Mouse (Mus musculus): ENCODE measurements around the gene Agmat.
"Not testable (repeated sequence)": the region's sequence is repeated elsewhere in the genome, so short reads cannot be mapped to it uniquely, and the experiment has no call there.

The Agmat gene

GRCm38 (mm10) chr4:141736856-141737255 lies 9.6 kb upstream of the Agmat start:
- no peak for DNase-seq

GRCm38 (mm10) chr4:141738015-141738414 lies 8.5 kb upstream of the Agmat start:
- no peak for DNase-seq

GRCm38 (mm10) chr4:141741856-141742255 lies 4.6 kb upstream of the Agmat start:
- peak; percentile 81 to 95 for DNase-seq

- peak in 1 of 2 experiments; percentile 25 for DNase-seq
These were observed 4.1 kb upstream of the Agmat start for GRCm38 (mm10) chr4:141742381-141742780.

GRCm38 (mm10) chr4:141749557-141749956 lies 3.1 kb downstream of the Agmat start:
- DNase-seq, result no peak

- no peak for DNase-seq
These were observed 4.4 kb downstream of the Agmat start for GRCm38 (mm10) chr4:141750826-141751225.

GRCm38 (mm10) chr4:141751419-141752075 lies 5.1 kb downstream of the Agmat start:
- no peak for DNase-seq

GRCm38 (mm10) chr4:141752076-141752421 lies 5.6 kb downstream of the Agmat start:
- no peak for DNase-seq

GRCm38 (mm10) chr4:141755375-141755930 lies 9.0 kb downstream of the Agmat start:
- peak in 1 of 2 experiments; percentile 23 for DNase-seq

GRCm38 (mm10) chr4:141757124-141757523 lies 10.7 kb downstream of the Agmat start:
- no peak for DNase-seq

- DNase-seq, result no peak
These were observed 12.5 kb downstream of the Agmat start for GRCm38 (mm10) chr4:141758874-141759542.

GRCm38 (mm10) chr4:141760942-141761341 lies 14.5 kb downstream of the Agmat start:
- peak in 1 of 2 experiments; percentile 46 for DNase-seq

GRCm38 (mm10) chr4:141762102-141762598 lies 15.7 kb downstream of the Agmat start:
- DNase-seq, result peak in 1 of 2 experiments; percentile 33

- DNase-seq, result no peak
These were observed 17.0 kb downstream of the Agmat start for GRCm38 (mm10) chr4:141763476-141763875.

- DNase-seq, result no peak
These were observed 18.5 kb downstream of the Agmat start for GRCm38 (mm10) chr4:141765008-141765407.

GRCm38 (mm10) chr4:141766316-141766667 lies 19.8 kb downstream of the Agmat start:
- DNase-seq, result no peak

- peak in 1 of 2 experiments; percentile 47 for DNase-seq
These were observed 20.3 kb downstream of the Agmat start for GRCm38 (mm10) chr4:141766668-141767352.

GRCm38 (mm10) chr4:141767353-141768036 lies 21.0 kb downstream of the Agmat start:
- DNase-seq, result no peak

GRCm38 (mm10) chr4:141769501-141770160 lies 23.2 kb downstream of the Agmat start:
- DNase-seq, result no peak

GRCm38 (mm10) chr4:141771823-141772222 lies 25.4 kb downstream of the Agmat start:
- DNase-seq, result no peak

- DNase-seq, result not testable (repeated sequence)
These were observed 26.5 kb downstream of the Agmat start for GRCm38 (mm10) chr4:141773019-141773418.

- DNase-seq, result no peak
These were observed 33.4 kb downstream of the Agmat start for GRCm38 (mm10) chr4:141779828-141780227.
